Mouse (Mus musculus) v-Abl transformed pro-B cells (cell line): ENCODE results near the gene Rimklb.

Experiments used
- in situ Hi-C, 2 experiments: fragments of 400-800 bp; cut with MboI; formaldehyde crosslinking; loops; one replicate each; pipeline ENCODE4 v1.15.1; 2025; ENCODE audit not compliant: unreplicated experiment in 2 of 2

Gene Rimklb

DNA sequence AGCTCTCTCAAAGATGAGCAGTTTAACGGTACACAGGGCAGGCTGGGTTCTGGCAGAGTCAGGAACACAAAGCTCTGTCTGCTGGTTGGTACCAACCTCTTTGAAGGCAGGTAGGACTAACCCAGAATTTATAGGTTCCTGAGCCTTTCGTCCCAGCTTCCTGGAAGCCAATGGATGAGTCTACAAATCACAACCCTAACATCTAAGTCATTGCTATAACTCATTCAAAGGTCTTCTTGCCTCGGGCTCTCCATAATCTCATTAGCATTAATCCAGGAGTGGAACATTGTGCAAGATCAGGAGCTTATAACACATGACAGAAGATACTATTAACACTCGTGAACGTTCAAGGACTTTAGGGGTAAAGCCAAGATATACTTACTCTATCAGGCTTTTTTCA is at the start of gene Rimklb:
Gene Rimklb, minus strand, starts transcription at position 101 of the 400 bp plus-strand sequence.
- in situ Hi-C loops = loop anchor here (5.0 to 10.0 kb wide), 6 partner anchors 64 to 306 kb away; partner anchors contain the start of genes Gdf3 (in 1 of the 2) and Slc2a3 (in 1 of the 2)

DNA sequence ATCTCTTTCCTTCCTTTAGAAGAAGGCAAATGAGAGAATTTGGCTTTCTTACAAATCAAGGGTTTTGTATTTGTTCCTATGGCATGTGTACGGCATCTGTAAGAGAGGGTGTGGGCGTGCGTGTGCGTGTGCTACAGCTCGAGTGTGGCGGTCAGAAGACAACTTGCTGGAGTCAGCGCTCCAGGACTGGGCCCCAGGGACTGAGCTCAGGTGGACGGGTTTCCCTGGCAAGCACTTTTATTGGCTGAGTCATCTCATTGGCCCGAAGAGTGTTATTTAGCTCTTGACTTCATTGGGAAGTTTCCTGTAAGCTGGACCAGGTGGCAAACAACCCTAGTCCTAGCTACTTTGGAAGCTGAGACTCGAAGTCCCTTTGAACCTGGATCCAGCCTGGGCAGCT is 47.4 kb upstream of the Rimklb start:
- in situ Hi-C loops = loop anchor here (25.0 kb wide), 2 partner anchors 1309 to 1416 kb away; partner anchors contain the start of gene Usp18 (in 1 of the 2)

DNA sequence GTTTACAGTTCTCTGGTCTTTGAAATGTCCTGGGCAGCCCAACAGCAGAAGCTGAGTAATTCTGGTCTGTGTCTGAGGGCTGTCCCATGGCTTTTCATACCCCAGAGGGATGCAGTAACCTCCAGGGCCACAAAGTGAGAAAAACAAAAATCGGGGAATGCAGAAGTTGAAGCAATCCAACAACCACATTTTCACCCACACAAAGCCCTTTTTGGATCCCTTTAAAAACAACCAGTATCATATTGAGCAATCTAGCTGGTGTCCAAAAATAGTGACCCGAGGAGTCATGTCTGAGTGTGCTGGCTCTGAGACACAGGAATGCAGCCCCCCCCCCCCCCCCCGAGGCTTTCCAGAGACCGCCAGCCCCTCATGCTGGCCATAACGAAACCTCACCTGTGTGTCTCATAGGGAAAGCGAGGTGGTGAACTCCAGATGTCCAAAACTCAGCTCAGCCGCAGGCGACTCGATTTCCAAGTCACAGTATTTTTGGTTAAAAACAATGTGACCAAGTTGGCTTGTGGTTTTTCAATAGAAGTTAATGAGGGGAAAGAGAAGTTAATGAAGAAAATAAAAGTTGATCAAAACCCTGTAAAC is 46.8 kb upstream of the Rimklb start:
- in situ Hi-C loops = loop anchor here (25.0 kb wide), 2 partner anchors 1308 to 1417 kb away; partner anchors contain the start of gene Usp18 (in 1 of the 2)

DNA sequence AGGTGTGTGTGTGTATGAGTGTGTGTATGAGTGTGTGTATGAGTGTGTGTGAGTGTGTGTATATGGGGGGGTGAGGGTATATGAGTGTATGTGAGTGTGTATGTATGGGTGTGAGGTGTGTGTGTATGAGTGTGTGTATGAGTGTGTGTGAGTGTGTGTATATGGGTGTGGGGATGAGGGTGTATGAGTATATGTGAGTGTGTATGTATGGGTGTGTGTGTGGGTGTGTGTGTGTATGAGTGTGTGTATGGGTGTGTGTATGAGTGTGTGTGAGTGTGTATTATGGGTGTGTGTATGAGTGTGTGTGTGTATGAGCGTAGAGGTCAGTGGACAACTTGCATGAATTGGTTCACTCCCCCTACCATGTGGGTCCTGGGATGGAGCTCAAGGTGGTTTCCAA is 46.1 kb upstream of the Rimklb start:
- in situ Hi-C loops = loop anchor here (25.0 kb wide), 2 partner anchors 1307 to 1418 kb away; partner anchors contain the start of gene Usp18 (in 1 of the 2)

DNA sequence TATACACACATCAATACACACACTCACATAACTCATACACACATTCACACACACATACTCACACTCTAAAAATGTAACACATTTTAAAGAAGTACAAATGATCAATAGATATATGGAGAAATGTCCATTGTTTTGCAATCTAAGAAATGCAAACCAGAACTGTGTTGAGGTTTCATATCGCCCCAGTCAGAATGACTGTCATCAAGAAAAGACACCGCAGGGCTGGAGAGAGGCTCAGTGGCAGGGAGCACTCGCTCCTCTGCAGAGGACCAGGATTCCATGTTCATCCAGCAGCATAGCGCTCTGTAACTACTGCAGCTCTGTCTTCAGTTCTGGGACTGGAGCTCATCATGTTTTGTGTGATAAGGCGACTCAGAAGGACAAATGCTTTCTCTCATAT is 45.0 kb upstream of the Rimklb start:
- in situ Hi-C loops = loop anchor here (25.0 kb wide), 2 partner anchors 1306 to 1419 kb away; partner anchors contain the start of gene Usp18 (in 1 of the 2)

DNA sequence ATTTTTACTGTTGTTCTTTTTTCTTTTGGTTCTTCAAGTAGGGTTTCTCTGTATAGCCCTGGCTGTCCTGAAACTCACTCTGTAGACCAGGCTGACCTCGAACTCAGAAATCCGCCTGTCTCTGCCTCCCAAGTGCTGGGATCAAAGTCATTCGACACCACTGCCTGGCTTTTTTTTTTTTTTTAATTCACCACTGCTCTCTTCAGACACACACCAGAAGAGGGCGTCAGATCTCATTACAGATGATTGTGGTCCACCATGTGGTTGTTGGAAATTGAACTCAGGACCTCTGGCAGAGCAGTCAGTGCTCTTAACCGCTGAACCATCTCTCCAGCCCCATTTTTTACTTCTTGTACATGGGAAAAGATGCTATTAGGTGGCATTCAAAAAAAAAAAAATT is 43.9 kb upstream of the Rimklb start:
- in situ Hi-C loops = loop anchor here (25.0 kb wide), 2 partner anchors 1305 to 1420 kb away; partner anchors contain the start of gene Usp18 (in 1 of the 2)

DNA sequence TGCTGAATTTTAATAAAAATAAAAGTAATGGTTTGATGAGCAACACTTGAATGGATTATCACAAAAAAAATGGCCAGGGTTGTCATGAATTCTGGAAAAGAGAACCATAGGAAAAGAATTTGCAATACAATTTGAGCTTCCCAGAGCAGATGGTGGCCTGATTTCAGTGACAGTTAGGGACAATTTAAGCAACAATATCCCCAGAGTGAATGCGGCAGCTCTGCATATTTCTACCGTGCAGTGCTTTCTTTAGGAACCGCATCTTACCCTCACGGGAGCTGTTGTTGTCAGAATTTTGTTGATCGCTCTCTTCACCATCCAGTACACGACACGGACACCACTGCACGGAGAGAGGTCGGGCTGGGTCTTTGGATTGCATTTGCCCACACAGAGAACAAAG is 41.0 kb upstream of the Rimklb start:
- in situ Hi-C loops = loop anchor here (25.0 kb wide), 2 partner anchors 1302 to 1423 kb away; partner anchors contain the start of gene Usp18 (in 1 of the 2)

DNA sequence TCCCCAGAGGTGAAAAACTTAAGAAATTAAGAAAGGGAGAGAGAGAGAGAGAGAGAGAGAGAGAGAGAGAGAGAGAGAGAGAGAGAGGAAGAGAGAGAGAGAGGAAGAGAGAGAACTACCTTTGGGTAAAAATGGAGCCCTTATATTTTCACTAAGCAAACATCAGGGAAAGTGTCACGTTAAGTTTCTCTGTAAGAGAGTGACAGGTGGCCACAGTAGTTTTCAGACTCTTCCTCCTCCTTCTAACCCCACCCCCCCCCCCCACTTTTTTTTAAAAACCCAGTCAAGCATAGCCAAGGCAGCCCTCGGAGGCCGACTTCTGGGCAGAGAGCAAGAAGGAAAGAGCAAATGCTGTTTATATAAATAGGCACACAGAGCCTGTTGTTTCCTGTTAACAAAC is 35.5 kb upstream of the Rimklb start:
- in situ Hi-C loops = loop anchor here (5.0 to 25.0 kb wide), 3 partner anchors 68 to 1428 kb away; partner anchors contain the start of genes Apobec1 (in 1 of the 2) and Usp18 (in 1 of the 2)

DNA sequence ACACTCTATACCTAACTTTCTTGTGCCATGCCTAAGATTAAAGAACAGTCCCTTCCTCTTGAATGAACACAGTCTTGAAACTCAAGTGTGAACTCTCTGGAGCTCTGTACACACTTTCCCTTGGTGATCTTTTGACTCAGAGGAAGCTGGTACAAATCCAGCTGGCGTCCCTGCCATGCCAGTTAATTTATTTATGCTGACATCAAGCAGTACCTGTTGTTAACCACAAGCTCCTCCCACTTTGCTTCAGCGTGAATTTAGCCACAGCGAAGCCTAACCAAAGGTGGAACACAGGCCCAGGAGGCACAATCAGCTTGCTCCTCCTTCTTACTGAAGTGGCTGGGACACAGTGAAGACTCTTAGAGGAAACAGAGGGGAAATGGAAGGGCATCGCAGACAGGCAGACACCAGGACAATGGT is 34.3 kb upstream of the Rimklb start:
- in situ Hi-C loops = loop anchor here (5.0 to 25.0 kb wide), 3 partner anchors 69 to 1429 kb away; partner anchors contain the start of genes Apobec1 (in 1 of the 2) and Usp18 (in 1 of the 2)

DNA sequence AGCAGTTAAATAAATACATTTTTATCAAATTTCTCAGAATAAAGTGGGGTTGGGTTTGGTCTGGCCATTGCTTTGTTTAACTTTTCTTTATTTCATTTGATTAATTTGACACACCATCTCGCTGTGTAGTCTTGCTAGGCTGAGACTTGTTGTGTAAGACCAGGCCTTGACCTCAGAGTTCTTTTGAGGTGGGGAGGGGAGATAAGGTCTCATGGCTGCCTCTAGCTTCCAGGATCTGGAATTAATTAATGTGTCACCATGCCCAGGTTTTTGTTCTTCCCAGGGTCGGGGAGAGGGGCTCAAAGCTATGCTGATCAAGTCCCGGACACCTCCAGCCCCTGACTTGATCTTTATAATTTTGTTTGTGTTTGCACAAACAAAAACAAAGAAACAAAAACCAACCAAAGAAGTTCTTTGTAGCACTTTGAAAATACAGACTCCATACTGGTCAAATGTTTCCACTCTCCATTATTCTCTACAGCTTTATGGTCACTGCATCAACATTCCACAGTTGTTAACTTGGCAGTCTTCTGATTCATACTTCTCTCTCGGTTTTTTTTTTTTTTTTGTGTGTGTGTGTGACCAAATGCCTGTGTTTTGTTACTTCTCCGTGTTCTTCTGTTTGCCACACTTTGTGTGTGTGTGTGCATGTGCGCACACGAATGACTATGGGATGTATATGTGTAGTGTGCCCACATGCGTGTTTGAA is 33.1 kb upstream of the Rimklb start:
- in situ Hi-C loops = loop anchor here (5.0 to 25.0 kb wide), 3 partner anchors 71 to 1431 kb away; partner anchors contain the start of genes Apobec1 (in 1 of the 2) and Usp18 (in 1 of the 2)

DNA sequence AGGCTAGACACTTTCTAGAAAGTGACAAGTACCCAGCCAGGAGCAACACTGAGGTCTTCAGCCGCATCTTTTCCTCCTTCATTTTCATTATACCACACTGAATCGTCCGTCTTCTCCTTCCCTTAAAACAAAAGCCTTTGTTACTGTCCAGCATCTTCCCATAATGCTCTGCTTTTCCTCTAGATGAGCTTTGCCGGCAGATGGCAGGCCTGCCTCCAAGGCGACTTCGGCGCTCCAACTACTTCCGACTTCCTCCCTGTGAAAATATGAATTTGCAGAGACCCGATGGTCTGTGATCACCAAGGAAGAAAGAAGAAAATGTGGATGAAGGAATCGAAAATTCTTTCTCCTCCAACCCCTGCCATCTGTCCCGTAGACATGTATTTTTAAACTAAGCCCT is 29.6 kb upstream of the Rimklb start:
- in situ Hi-C loops = loop anchor here (5.0 to 25.0 kb wide), 3 partner anchors 34 to 1434 kb away; partner anchors contain the start of gene Usp18 (in 1 of the 2)

DNA sequence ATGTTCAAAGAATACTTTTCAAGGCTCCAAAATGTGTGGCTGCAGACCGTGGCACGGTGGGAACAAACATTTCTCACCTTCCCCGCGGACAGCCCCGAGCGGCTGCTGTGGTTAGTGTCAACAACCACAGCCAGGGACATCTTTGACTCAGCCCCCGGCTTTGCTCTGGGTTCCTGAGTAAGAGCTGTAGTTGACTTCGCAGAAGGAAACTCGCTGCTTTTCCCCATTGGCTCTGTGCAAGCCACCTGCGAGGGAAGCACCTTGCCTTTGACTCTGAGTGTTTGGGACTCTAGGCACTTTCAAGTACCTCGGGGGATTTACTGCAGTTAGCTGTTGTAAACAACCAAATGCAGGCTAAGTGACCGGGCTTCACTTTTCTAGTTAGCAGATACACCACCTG is 29.0 kb upstream of the Rimklb start:
- in situ Hi-C loops = loop anchor here (5.0 to 25.0 kb wide), 3 partner anchors 35 to 1435 kb away; partner anchors contain the start of gene Usp18 (in 1 of the 2)

DNA sequence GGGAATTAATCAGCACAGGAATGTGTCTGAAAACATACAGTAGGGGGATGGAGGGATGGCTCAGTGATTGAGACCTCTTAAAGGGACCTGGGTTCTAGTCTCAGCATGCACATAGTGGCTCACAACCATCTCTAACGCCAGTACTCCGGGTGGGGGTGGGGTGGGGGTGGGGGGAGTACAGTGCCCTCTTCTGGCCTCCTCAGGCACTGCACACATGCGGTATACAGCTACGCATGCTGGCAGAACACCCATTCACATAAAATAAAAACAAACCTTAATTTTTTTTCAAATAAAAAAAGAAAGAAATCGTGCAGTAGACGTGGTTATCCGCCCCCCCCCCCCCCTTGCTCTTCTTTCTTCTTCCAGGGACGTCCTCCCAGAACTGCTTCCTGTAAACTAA is 24.7 kb upstream of the Rimklb start:
- in situ Hi-C loops = loop anchor here in 1 of 2 experiments (25.0 kb wide), 1 partner anchor 1739 kb away; no protein-coding TSS in a partner anchor

DNA sequence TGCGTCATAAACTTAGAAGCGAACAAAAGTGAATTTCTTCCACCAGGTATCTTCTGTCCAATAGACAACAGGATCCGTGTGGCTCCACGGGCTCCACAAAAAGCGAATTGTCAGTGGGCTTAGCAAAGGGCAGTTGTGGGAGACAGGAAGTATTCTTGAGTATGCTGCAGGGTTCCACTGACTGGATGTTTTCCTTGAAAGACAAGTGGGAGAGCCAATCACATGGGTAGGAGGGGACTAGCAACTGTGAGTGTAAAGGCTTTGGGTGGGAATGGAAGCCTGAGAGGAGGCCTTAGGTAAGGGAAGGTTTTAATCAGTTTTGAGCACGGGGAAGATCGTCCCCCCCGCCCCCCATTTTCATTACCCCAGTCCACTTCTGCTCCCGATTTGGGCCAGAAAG is 24.0 kb upstream of the Rimklb start:
- in situ Hi-C loops = loop anchor here in 1 of 2 experiments (25.0 kb wide), 1 partner anchor 1740 kb away; no protein-coding TSS in a partner anchor

DNA sequence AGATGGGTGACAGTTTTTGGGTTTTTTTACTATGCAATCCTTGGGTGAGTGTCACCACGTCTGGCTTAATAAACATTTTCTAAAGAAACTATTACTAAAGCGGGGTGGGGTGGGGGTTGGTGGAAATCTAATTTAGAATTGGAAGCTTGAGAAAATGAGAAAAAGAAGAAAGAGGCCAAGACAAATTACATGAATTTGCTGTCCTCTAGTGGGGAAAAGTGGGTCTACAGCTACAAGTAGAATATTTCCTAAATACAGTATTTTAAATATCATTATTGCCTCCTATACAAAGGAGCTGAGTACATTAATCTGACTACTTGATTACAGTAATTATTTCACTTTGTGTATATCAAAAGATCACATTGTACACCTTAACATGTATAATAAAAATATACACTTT is 20.8 kb upstream of the Rimklb start:
- in situ Hi-C loops = loop anchor here (5.0 to 25.0 kb wide), 2 partner anchors 122 to 1743 kb away; no protein-coding TSS in a partner anchor

DNA sequence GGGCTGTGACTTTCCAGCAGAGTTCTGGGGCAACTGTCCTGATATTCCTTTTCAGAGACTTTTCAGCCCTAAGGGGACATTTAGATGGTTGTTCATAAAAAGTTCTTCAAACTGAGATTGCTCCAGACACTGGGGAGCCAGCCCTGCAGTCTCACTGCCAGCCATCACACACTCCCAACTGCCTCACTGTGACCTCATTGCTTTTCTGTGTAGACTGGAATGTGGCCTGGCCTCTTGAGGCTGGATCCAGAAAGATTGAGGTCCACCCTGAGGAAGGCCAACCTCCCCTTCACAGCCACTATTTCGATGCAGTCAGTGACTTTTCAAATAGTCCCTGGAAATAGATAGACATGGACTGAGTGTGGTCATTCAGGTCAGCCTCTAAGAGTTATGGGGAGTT is 19.1 kb upstream of the Rimklb start:
- in situ Hi-C loops = loop anchor here (5.0 to 25.0 kb wide), 2 partner anchors 120 to 1745 kb away; no protein-coding TSS in a partner anchor

DNA sequence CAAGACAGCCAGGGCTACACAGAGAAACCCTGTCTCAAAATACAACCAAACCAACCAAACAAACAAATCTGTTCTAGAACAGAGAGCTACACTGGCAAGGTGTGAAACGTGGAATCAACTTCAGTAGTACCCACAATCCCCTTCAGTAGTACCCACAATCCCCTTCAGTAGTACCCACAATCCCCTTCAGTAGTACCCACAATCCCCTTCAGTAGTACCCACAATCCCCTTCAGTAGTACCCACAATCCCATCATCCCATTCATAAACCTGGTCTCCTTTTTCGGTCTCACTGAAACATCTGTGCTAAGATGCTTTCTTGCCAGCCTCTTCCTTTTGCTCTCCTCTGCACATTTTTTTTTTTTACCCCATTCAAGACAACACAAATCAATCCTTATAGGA is 17.2 kb upstream of the Rimklb start:
- in situ Hi-C loops = loop anchor here (5.0 to 25.0 kb wide), 2 partner anchors 118 to 1747 kb away; no protein-coding TSS in a partner anchor

DNA sequence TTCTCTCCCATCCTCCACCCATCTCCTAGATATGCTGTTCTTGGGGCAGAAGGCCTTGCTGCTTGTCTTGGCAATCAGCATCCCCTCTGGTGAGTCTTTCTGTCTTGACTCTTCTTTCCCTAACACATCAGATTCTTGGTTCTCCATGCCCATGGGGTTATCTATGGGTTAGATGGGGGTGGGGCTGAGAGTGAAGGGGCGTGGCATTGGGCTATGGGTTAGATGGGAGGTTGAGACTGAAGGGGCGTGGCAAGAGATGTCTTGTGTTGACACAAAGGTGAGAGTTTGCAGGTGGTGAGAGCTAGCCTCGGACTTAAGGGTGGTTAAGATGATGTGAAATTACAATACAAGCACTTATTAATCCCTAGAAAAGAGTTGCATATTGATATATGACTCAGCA is 15.8 kb upstream of the Rimklb start:
- in situ Hi-C loops = loop anchor here in 1 of 2 experiments (25.0 kb wide), 1 partner anchor 1748 kb away; no protein-coding TSS in a partner anchor

DNA sequence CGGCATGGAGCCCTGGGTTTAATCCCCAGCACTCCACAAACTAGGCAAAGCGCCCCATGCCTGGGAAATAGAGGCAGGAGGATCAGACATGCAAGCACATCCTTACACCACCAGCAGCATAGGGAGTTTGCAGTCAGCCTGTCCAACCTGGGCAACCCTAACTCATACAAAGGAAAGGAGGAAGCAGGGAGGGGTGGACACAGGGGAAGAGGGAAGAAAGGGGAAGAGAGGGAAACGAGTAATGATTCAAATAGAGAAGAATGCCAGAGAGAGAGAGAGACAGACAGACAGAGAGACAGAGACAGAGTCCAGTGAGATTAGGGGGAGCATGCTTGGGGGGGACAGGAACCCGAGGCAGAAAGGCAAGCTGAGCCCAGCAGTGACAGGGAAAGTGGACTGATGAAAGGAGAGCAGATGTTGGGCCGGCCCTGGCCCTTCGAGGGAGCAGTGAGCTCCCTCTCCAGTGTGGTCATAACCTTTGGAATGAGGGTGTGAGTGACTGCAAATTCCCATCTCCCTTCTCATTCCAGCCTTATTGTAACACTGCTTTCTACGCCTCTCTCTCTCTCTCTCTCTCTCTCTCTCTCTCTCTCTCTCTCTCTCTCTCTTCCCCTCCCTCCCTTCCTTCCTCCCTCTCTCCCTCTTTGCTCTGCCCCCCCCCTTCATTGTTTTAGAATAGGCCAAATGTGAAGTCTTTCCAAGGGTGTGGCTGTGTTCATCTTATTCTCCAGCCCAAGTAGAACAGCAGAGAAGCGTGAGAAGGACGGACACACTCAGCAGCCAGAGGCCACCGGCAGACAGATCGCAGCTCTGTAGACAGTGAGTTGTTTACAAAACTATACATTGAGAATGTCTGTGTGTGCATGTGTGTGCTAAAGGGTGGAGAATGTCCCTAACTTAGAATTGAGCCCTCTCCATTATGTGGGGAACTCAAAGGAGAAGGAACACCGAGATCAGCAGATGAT is 14.6 kb upstream of the Rimklb start:
- in situ Hi-C loops = loop anchor here in 1 of 2 experiments (25.0 kb wide), 1 partner anchor 1749 kb away; no protein-coding TSS in a partner anchor
